Mouse (Mus musculus): ENCODE data around the gene Hspa14. TPM values are rescaled to one million over a fixed set of nuclear protein-coding genes. Genes with fewer than 3 reads are reported as not detected.

The Hspa14 gene
- 79.6 and 83.9 TPM in 2 replicates for polyA plus RNA-seq (2015; fragmentation: Nextera tagmentation; extraction: Ambion mirVana)

- Histone ChIP-seq H3K36me3 (peaks cover 18% of the 10 kb centered on the region), H3K9ac (replicated peaks) (peak within 1 kb of the TSS; percentile 90), H3K27me3 (no peaks in the 10 kb centered on the region), H3K27ac (replicated peaks) (peak within 1 kb of the TSS; percentile 83), H3K9me3 (no peaks in the 10 kb centered on the region), H3K4me3 (peak within 1 kb of the TSS; percentile 68), H3K4me2 (replicated peaks) (peak within 1 kb of the TSS; percentile 87), H3K4me1 (peaks cover 20% of the 10 kb centered on the region)
- ATAC-seq (replicated peaks) = peak; percentile 100
- WGBS = under 1% methylated on average over 60 of the region's 60 CpGs
Measured at GRCm38 (mm10) chr2:3512552-3513454, at the start of gene Hspa14, which contains the start of the genes Gm45902 and Cdnf. Gene Hspa14, minus strand, starts transcription at chr2:3512814. Gene Gm45902, minus strand, starts transcription at chr2:3512790. Gene Cdnf, plus strand, starts transcription at chr2:3513030.

DNA sequence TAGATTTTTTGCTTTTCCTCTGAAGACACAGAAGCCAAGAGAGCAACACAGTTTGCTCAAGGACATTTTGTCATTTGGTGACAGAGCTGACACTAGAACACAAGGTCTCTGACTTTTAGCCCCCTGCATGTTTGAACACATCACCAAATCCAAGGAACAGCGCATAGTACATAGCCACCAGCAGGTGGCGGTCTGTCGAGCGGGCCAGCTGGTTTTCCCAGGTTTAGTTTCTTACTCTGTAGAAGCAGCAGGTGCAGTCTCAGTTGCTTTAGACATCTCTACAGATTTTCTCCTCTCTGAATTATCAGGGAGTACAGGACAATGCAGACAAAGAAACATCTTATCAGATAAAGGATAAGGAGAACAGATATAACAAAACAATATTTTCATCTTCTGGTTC, 34.0 kb upstream of the Hspa14 start:
- Histone ChIP-seq H3K4me2 (replicated peaks) (no peak overlapping the region), H3K9ac (replicated peaks) (no peak overlapping the region), H3K27me3 (no peaks in the 10 kb centered on the region), H3K36me3 (no peaks in the 10 kb centered on the region), H3K4me3 (no peak overlapping the region), H3K9me3 (no peaks in the 10 kb centered on the region), H3K27ac (replicated peaks) (no peak overlapping the region), H3K4me1 (no peaks in the 10 kb centered on the region)
- ATAC-seq (replicated peaks) = no peak
- WGBS = 4% methylated on average over 4 of the region's 4 CpGs

- Histone ChIP-seq H3K27me3 (no peaks in the 10 kb centered on the region), H3K4me2 (replicated peaks) (no peak overlapping the region), H3K4me1 (no peaks in the 10 kb centered on the region), H3K36me3 (no peaks in the 10 kb centered on the region), H3K9me3 (no peaks in the 10 kb centered on the region), H3K27ac (replicated peaks) (no peak overlapping the region), H3K4me3 (no peak overlapping the region), H3K9ac (replicated peaks) (no peak overlapping the region)
- ATAC-seq (replicated peaks) = no peak
- 74% methylated on average over 2 of the region's 2 CpGs for WGBS
Measured at GRCm38 (mm10) chr2:3546055-3546454, 33.4 kb upstream of the Hspa14 start.

DNA sequence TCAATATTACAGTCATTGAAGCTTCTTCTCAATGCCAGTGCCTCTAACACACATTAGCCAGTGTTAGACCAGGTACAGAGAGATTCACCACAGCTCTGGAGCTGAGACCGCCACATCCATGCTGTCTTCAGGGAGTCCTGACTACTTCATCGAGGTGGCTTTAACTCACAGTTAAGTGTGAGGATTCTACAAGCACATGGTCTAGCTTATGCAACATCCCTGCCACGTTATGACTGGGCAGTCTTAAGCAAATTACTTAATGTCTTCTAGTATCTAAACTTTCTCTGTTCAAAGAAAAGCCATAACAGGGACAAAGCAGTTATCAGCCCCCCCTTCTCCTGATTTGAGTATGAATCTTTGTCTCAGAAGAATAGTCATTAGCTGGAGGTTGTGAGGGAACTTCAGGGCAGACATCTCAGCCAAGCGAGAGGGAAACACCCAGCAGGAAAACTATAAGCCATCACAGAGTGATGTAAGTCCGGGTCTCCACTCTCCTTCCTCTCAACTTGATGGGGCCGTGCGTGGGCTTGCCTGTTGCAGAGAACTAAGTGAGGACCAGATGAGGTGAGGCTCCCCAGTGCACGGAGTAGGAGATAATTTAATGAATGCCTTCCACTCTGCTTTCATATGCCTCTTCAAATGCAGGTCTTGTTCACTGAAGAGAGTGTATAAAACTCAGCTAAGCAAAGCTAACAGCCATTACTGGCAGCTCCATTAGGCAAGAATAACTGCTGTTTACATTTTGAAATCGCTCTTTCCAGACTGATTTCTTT, 28.9 kb upstream of the Hspa14 start:
- Histone ChIP-seq H3K27me3 (no peaks in the 10 kb centered on the region), H3K9ac (replicated peaks) (no peak overlapping the region), H3K4me3 (no peak overlapping the region), H3K4me1 (no peaks in the 10 kb centered on the region), H3K9me3 (no peaks in the 10 kb centered on the region), H3K36me3 (no peaks in the 10 kb centered on the region), H3K4me2 (replicated peaks) (no peak overlapping the region), H3K27ac (replicated peaks) (no peak overlapping the region)
- WGBS = 71% methylated on average over 9 of the region's 9 CpGs
- ATAC-seq (replicated peaks) = no peak

GRCm38 (mm10) chr2:3526288-3526687, 13.7 kb upstream of the Hspa14 start:
- Histone ChIP-seq H3K36me3 (no peaks in the 10 kb centered on the region), H3K4me2 (replicated peaks) (no peak overlapping the region), H3K4me1 (no peaks in the 10 kb centered on the region), H3K4me3 (no peak overlapping the region), H3K9ac (replicated peaks) (no peak overlapping the region), H3K27ac (replicated peaks) (no peak overlapping the region), H3K9me3 (no peaks in the 10 kb centered on the region), H3K27me3 (no peaks in the 10 kb centered on the region)
- 79% methylated on average over 6 of the region's 6 CpGs for WGBS
- no peak for ATAC-seq (replicated peaks)

DNA sequence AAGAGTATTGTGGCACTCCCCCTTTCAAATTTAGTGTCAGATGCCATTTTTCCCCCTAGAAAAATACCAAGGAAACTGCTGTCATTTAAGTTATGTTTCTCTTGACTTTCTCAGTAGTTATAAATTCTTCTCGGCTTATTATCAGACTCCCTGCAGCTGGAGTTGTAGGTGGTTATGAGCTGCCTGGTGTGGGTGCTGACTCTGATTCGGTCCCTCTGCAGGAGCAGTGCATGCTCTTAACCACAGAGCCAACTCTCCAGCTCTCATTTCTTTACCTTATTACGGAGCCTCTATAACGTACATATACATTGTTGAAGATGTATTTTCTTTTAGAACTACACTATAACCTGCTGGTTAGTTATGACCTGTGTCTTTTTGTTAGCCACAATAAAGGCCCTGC, 9.9 kb upstream of the Hspa14 start:
- Histone ChIP-seq H3K4me3 (no peak overlapping the region), H3K9me3 (no peaks in the 10 kb centered on the region), H3K36me3 (no peaks in the 10 kb centered on the region), H3K27ac (replicated peaks) (no peak overlapping the region), H3K4me1 (no peaks in the 10 kb centered on the region), H3K9ac (replicated peaks) (no peak overlapping the region), H3K27me3 (no peaks in the 10 kb centered on the region), H3K4me2 (replicated peaks) (no peak overlapping the region)
- WGBS = 83% methylated on average over 4 of the region's 4 CpGs
- no peak for ATAC-seq (replicated peaks)

DNA sequence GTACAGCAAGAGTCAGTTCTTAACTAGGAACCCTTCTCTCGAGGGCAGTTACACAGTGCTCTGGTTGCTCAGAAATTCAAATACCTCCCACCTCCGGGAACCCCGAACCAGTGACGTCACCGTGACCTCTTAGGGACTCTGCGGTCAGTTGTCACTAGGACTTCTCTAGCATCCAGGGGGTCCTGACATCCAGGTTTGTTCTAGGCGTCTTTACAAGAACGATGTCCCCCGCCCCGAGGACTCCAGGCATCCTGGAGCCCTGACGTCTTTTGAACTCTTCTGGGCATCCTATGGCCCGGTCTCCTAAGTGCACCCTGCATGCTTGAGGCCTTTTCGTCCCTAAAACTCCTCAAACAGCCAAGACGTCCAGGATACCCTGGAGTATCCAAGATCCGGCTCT, 538 bp downstream of the Hspa14 start:
- WGBS = under 1% methylated on average over 15 of the region's 15 CpGs
- Histone ChIP-seq H3K9me3 (no peaks in the 10 kb centered on the region), H3K4me3 (peak overlapping the region; percentile 68), H3K4me2 (replicated peaks) (peak overlapping the region; percentile 87), H3K36me3 (peaks cover 18% of the 10 kb centered on the region), H3K4me1 (peaks cover 20% of the 10 kb centered on the region), H3K9ac (replicated peaks) (peak overlapping the region; percentile 90), H3K27me3 (no peaks in the 10 kb centered on the region), H3K27ac (replicated peaks) (peak overlapping the region; percentile 83)
- ATAC-seq (replicated peaks) = no peak

DNA sequence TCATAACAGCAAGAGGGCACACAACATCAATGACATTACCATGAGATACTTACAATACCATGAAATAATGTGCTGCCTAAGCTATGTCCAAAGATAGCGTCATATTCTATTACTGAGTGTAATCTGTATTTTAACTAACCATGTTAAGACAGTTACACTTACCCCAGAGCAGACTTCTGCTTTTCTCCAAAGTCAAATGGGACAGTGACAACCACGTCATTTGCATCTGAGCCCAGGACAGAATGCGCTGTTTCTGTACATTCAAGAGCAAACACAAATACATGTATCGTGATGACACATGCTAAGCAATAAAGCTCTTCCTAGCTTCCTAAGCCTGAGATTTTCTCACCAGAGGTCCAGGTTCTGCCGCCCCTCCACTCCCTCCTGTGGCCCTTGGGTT, 11.7 kb downstream of the Hspa14 start:
- Histone ChIP-seq H3K4me1 (no peaks in the 10 kb centered on the region), H3K9ac (replicated peaks) (no peak overlapping the region), H3K4me3 (no peak overlapping the region), H3K4me2 (replicated peaks) (no peak overlapping the region), H3K27ac (replicated peaks) (no peak overlapping the region), H3K27me3 (no peaks in the 10 kb centered on the region), H3K9me3 (no peaks in the 10 kb centered on the region), H3K36me3 (peaks cover 55% of the 10 kb centered on the region)
- no peak for ATAC-seq (replicated peaks)
- WGBS = 95% methylated on average over 5 of the region's 5 CpGs

DNA sequence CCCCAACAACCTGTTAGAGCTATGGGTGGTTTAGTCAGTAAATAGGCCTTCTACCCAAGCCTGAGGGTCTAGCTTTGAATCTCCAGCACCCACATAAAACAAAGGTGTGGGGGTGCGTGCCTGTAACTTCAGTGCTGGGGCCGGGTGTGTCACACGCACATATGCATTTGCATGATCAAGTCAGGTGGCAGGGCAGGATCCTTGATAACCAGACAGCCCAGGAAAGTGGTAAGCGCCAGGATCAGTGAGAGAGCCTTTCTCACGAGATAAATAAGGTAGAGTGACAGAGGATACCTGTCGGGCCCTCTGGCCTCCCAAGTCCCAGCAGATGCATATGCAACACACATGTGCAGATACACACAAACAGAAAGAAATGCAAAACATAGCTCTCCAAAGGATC, 13.1 kb downstream of the Hspa14 start:
- Histone ChIP-seq H3K27me3 (no peaks in the 10 kb centered on the region), H3K4me3 (no peak overlapping the region), H3K4me1 (no peaks in the 10 kb centered on the region), H3K27ac (replicated peaks) (no peak overlapping the region), H3K36me3 (peaks cover 61% of the 10 kb centered on the region), H3K4me2 (replicated peaks) (no peak overlapping the region), H3K9me3 (no peaks in the 10 kb centered on the region), H3K9ac (replicated peaks) (no peak overlapping the region)
- no peak for ATAC-seq (replicated peaks)
- 93% methylated on average over 6 of the region's 6 CpGs for WGBS

DNA sequence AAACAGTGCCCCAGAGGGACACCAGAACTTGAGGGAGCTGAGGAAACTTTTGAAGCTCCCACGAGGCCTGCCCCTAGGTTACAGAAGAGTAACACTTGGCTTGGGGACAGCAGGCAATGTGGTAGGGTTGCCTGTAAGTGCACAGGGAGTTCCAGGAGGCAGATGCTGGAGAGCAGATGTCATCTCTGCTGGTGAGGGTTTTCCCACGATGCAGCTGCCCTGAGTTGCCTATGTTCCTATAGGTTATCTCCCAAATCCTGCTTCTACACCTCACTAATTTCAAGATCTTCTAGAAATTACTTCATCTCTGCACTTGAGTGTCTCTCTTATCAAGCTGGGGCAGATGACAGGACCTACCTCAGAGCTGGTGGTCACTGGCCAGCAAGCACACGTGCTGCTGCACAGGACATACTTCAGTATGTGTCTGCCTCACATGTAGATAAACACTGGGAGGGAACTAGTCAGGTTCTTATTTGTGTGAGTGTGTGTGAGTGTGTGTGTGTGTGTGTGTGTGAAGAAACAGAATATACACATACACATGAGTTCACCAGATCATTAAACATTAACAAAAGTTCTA, 18.7 kb downstream of the Hspa14 start:
- WGBS = 93% methylated on average over 3 of the region's 3 CpGs

GRCm38 (mm10) chr2:3489816-3490215, 22.8 kb downstream of the Hspa14 start:
- no peak overlapping the region for H3K9ac ChIP-seq (replicated peaks)
- ATAC-seq (replicated peaks) = no peak
- no peaks in the 10 kb centered on the region for H3K9me3 ChIP-seq
- H3K4me2 ChIP-seq (replicated peaks) = no peak overlapping the region
- H3K4me1 ChIP-seq = no peaks in the 10 kb centered on the region
- H3K27me3 ChIP-seq = no peaks in the 10 kb centered on the region
- no peak overlapping the region for H3K27ac ChIP-seq (replicated peaks)
- WGBS = 61% methylated on average over 3 of the region's 3 CpGs
- H3K36me3 ChIP-seq = peaks cover 40% of the 10 kb centered on the region
- H3K4me3 ChIP-seq = no peak overlapping the region

More for the DNA sequence above, 18.7 kb downstream of the Hspa14 start:
- Histone ChIP-seq H3K4me2 (replicated peaks) (no peak overlapping the region), H3K9ac (replicated peaks) (no peak overlapping the region), H3K9me3 (no peaks in the 10 kb centered on the region), H3K27me3 (no peaks in the 10 kb centered on the region), H3K36me3 (peaks cover 69% of the 10 kb centered on the region), H3K27ac (replicated peaks) (no peak overlapping the region), H3K4me3 (no peak overlapping the region), H3K4me1 (no peaks in the 10 kb centered on the region)
- ATAC-seq (replicated peaks) = no peak

DNA sequence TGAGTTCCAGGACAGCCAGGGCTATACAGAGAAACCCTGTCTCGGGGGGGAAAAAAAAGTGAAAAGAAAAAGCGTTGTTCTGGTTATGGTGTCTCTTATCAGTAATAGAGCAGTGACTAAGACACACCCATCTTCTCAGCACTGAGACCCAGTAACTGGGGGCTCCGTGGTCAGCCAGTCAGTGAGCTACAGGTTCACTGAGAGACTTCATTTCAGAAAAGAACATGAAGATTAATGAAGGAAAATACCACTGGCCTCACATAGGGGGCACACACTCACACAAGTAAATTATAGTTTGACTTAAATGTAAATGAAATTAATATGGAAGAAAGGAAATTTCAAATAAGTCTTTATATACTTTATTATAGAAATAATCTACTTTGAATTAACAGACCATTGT, 32.4 kb downstream of the Hspa14 start:
- no peak overlapping the region for H3K9ac ChIP-seq (replicated peaks)
- peaks cover 3% of the 10 kb centered on the region for H3K4me1 ChIP-seq
- no peak overlapping the region for H3K27ac ChIP-seq (replicated peaks)
- no peaks in the 10 kb centered on the region for H3K9me3 ChIP-seq
- 86% methylated on average over 3 of the region's 3 CpGs for WGBS
- no peak overlapping the region for H3K4me2 ChIP-seq (replicated peaks)
- no peak overlapping the region for H3K4me3 ChIP-seq
- no peak for ATAC-seq (replicated peaks)
- H3K27me3 ChIP-seq = no peaks in the 10 kb centered on the region
- no peaks in the 10 kb centered on the region for H3K36me3 ChIP-seq
